Mouse (Mus musculus): ENCODE data around the gene Olfr1301. TPM values are rescaled to one million over a fixed set of nuclear protein-coding genes. Genes with fewer than 3 reads are reported as not detected.

Gene Olfr1301
- polyA plus RNA-seq (2015; fragmentation: Nextera tagmentation; extraction: Ambion mirVana), result not detected in 2 replicates

DNA sequence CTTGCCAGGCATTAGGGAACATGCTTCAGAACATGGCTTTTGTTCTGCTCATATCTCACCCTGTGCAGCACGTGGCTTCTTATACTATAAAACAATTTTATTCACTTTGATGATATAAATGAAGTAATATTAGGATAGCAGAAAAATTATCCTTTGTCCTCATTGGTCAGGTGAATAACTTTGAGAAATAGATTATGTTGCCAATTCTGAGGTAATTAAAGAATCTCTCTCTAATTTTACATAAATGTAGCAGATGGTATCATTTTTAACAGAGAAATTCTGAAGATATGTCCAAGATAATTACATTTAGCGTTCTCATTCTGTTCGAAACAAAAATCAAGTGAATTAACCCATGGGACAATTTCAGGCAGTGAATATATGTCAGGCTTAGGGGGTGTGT lies at the start of gene Olfr1301:
Gene Olfr1301, plus strand, starts transcription at position 301 of the 400 bp plus-strand sequence.
- 82% methylated on average over 3 of the region's 3 CpGs for WGBS
- no peak within 1 kb of the TSS for H3K9ac ChIP-seq (replicated peaks)
- ATAC-seq (replicated peaks), result no peak
- no peaks in the 10 kb centered on the region for H3K36me3 ChIP-seq
- no peak within 1 kb of the TSS for H3K4me2 ChIP-seq (replicated peaks)
- H3K27me3 ChIP-seq, result no peaks in the 10 kb centered on the region
- no peaks in the 10 kb centered on the region for H3K4me1 ChIP-seq
- no peak within 1 kb of the TSS for H3K27ac ChIP-seq (replicated peaks)
- no peaks in the 10 kb centered on the region for H3K9me3 ChIP-seq
- no peak within 1 kb of the TSS for H3K4me3 ChIP-seq

DNA sequence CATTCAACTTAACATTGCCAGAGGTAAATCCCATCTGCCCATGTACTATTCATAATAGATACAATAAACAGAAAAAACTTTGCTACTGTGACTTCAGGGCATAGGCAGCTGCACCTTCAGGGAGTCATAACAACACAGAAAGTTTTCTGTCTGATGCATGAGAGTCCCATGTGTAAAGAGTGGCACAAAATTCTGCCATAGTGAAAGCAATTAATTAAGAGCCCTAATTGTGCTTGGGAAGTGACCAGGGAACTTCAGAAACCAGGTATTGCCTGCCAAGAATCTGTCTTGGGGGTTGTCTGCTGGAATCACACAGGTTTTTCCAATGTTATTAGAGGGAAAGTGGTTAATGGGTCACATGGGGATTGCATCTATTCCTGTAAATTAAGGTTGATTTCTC lies 24.1 kb upstream of the Olfr1301 start:
- Histone ChIP-seq H3K4me2 (replicated peaks) (no peak overlapping the region), H3K27ac (replicated peaks) (no peak overlapping the region), H3K4me1 (no peaks in the 10 kb centered on the region), H3K27me3 (no peaks in the 10 kb centered on the region), H3K36me3 (no peaks in the 10 kb centered on the region), H3K9me3 (no peaks in the 10 kb centered on the region), H3K4me3 (no peak overlapping the region), H3K9ac (replicated peaks) (no peak overlapping the region)
- ATAC-seq (replicated peaks), result no peak

DNA sequence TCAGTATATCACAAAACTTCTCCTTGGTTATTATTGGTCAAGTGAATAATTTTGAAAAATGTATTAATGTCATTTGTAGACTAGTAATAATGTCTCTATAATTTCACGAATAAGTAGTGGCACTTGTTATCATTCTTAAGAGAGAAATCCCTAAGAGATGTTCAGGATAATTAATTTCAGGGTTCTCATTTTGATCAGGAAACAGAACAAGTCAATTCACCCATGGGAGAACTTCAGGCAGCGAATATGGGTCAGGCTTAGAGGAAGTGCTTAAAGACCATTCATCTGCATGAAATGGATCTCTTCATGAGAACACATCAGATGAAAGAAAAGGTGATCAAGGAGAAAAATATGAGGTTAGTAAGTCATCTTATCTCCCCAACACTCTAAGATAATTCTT lies 26.3 kb downstream of the Olfr1301 start, which contains the start of gene Olfr1302:
Gene Olfr1302, plus strand, starts transcription at position 301 of the 400 bp plus-strand sequence.
- Histone ChIP-seq H3K4me1 (no peaks in the 10 kb centered on the region), H3K4me2 (replicated peaks) (no peak within 1 kb of the TSS), H3K27ac (replicated peaks) (no peak within 1 kb of the TSS), H3K9me3 (no peaks in the 10 kb centered on the region), H3K36me3 (no peaks in the 10 kb centered on the region), H3K9ac (replicated peaks) (no peak within 1 kb of the TSS), H3K4me3 (no peak within 1 kb of the TSS), H3K27me3 (no peaks in the 10 kb centered on the region)
- WGBS, result 82% methylated on average over 2 of the region's 2 CpGs
- ATAC-seq (replicated peaks), result no peak

Other genes with a start within 250 kb of the Olfr1301 start
- not detected in 2 replicates for gene Olfr1293-ps, start 225.8 kb upstream of the Olfr1301 start, polyA plus RNA-seq (2015; fragmentation: Nextera tagmentation; extraction: Ambion mirVana)
- not detected in 2 replicates for gene Olfr1294, start 210.7 kb upstream of the Olfr1301 start, polyA plus RNA-seq (2015; fragmentation: Nextera tagmentation; extraction: Ambion mirVana)
- gene Olfr1295, start 181.3 kb upstream of the Olfr1301 start, polyA plus RNA-seq (2015; fragmentation: Nextera tagmentation; extraction: Ambion mirVana), result not detected in 2 replicates
- not detected in 2 replicates for gene Olfr1297, start 124.5 kb upstream of the Olfr1301 start, polyA plus RNA-seq (2015; fragmentation: Nextera tagmentation; extraction: Ambion mirVana)
- not detected in 2 replicates for gene Olfr1298, start 101.8 kb upstream of the Olfr1301 start, polyA plus RNA-seq (2015; fragmentation: Nextera tagmentation; extraction: Ambion mirVana)
- not detected in 2 replicates for gene Olfr1299, start 89.6 kb upstream of the Olfr1301 start, polyA plus RNA-seq (2015; fragmentation: Nextera tagmentation; extraction: Ambion mirVana)
- gene Olfr1302, start 26.4 kb downstream of the Olfr1301 start, polyA plus RNA-seq (2015; fragmentation: Nextera tagmentation; extraction: Ambion mirVana), result not detected in 2 replicates
- not detected in 2 replicates for gene Olfr1303, start 69.3 kb downstream of the Olfr1301 start, polyA plus RNA-seq (2015; fragmentation: Nextera tagmentation; extraction: Ambion mirVana)
- not detected in 2 replicates for gene Olfr1305, start 126.1 kb downstream of the Olfr1301 start, polyA plus RNA-seq (2015; fragmentation: Nextera tagmentation; extraction: Ambion mirVana)
- not detected in 2 replicates for gene Olfr1306, start 165.3 kb downstream of the Olfr1301 start, polyA plus RNA-seq (2015; fragmentation: Nextera tagmentation; extraction: Ambion mirVana)
- gene Olfr1307, start 198.4 kb downstream of the Olfr1301 start, polyA plus RNA-seq (2015; fragmentation: Nextera tagmentation; extraction: Ambion mirVana), result not detected in 2 replicates
- not detected in 2 replicates for gene Olfr1308, start 213.9 kb downstream of the Olfr1301 start, polyA plus RNA-seq (2015; fragmentation: Nextera tagmentation; extraction: Ambion mirVana)
- gene Olfr1309, start 239.3 kb downstream of the Olfr1301 start, polyA plus RNA-seq (2015; fragmentation: Nextera tagmentation; extraction: Ambion mirVana), result not detected in 2 replicates